Mouse (Mus musculus) thymus, postnatal 0 days (tissue): ENCODE data around the gene Gorasp1. TPM values are rescaled to one million over a fixed set of nuclear protein-coding genes. Genes with fewer than 3 reads are reported as not detected.

Experiments used
- DNase-seq: peaks from one replicate; pipeline ENCODE4 v3.0.0-alpha.2; 2015; ENCODE audit warnings: low spot score
- polyA plus RNA-seq: library from polyadenylated mRNA; unstranded; fragments of >200 nt; fragmentation: Nextera tagmentation; extraction: Ambion mirVana; gene quantifications from 2 replicates; pipeline ENCODE4 v1.2.1, GENCODE M21; 2015

Gene Gorasp1
- polyA plus RNA-seq: 7.6 and 8.3 TPM in 2 replicates

- DNase-seq: peak; percentile 94
These were observed at the start of gene Gorasp1, which contains the start of gene Ttc21a for GRCm38 (mm10) chr9:119937005-119937773. Gene Gorasp1 (minus strand): TSS chr9:119937565. Gene Ttc21a (plus strand): TSS chr9:119937606.

GRCm38 (mm10) chr9:119985881-119986574 lies 48.7 kb upstream of the Gorasp1 start:
- DNase-seq: no peak

GRCm38 (mm10) chr9:119984536-119985011 lies 47.2 kb upstream of the Gorasp1 start, which contains the start of gene Csrnp1:
Gene Csrnp1 (minus strand): TSS chr9:119984658.
- peak; percentile 49 for DNase-seq

- DNase-seq: peak; percentile 82
These were observed 46.5 kb upstream of the Gorasp1 start for GRCm38 (mm10) chr9:119983585-119984535.

GRCm38 (mm10) chr9:119982956-119983551 lies 45.7 kb upstream of the Gorasp1 start:
- DNase-seq: peak; percentile 83

- peak; percentile 84 for DNase-seq
These were observed 45.0 kb upstream of the Gorasp1 start for GRCm38 (mm10) chr9:119982241-119982811.

GRCm38 (mm10) chr9:119981183-119982179 lies 44.1 kb upstream of the Gorasp1 start:
- peak; percentile 89 for DNase-seq

- DNase-seq: peak; percentile 27
These were observed 43.4 kb upstream of the Gorasp1 start for GRCm38 (mm10) chr9:119980770-119981182.

- no peak for DNase-seq
These were observed 42.4 kb upstream of the Gorasp1 start for GRCm38 (mm10) chr9:119979749-119980148.

- DNase-seq: peak; percentile 27
These were observed 41.6 kb upstream of the Gorasp1 start for GRCm38 (mm10) chr9:119978811-119979441.

GRCm38 (mm10) chr9:119978151-119978810 lies 40.9 kb upstream of the Gorasp1 start:
- peak; percentile 81 for DNase-seq

- DNase-seq: no peak
These were observed 40.2 kb upstream of the Gorasp1 start for GRCm38 (mm10) chr9:119977557-119978060.

GRCm38 (mm10) chr9:119976704-119977556 lies 39.6 kb upstream of the Gorasp1 start:
- peak; percentile 25 for DNase-seq

GRCm38 (mm10) chr9:119975286-119975685 lies 37.9 kb upstream of the Gorasp1 start:
- DNase-seq: no peak

GRCm38 (mm10) chr9:119974609-119975008 lies 37.2 kb upstream of the Gorasp1 start:
- DNase-seq: no peak

GRCm38 (mm10) chr9:119973869-119974520 lies 36.6 kb upstream of the Gorasp1 start:
- DNase-seq: peak; percentile 44
